Mouse (Mus musculus) brain, embryonic 14.5 days (tissue): ENCODE measurements at regions not wholly inside any gene's neighbourhood (a gene's known extent, or its start where the extent isn't known, plus 50 kb on each side); places are given as distances from the start of the nearest gene placed in this dataset.

Source experiments
- CTCF ChIP-seq: fragments of 200-500 bp; IDR thresholded peaks from 2 replicates; pipeline ENCODE4 v1.5.1; 2012; ENCODE audit warnings: inconsistent platforms, mild to moderate bottlenecking, moderate library complexity, borderline replicate concordance; ENCODE audit not compliant: insufficient read depth, insufficient read length; ENCODE audit errors: extremely low read depth
- POLR2A ChIP-seq: fragments of 200-500 bp; IDR thresholded peaks from 2 replicates; pipeline ENCODE4 v1.6.1; 2012; ENCODE audit warnings: mild to moderate bottlenecking, inconsistent platforms, borderline replicate concordance; ENCODE audit not compliant: poor library complexity, insufficient read depth, insufficient read length, severe bottlenecking; ENCODE audit errors: extremely low read depth

DNA sequence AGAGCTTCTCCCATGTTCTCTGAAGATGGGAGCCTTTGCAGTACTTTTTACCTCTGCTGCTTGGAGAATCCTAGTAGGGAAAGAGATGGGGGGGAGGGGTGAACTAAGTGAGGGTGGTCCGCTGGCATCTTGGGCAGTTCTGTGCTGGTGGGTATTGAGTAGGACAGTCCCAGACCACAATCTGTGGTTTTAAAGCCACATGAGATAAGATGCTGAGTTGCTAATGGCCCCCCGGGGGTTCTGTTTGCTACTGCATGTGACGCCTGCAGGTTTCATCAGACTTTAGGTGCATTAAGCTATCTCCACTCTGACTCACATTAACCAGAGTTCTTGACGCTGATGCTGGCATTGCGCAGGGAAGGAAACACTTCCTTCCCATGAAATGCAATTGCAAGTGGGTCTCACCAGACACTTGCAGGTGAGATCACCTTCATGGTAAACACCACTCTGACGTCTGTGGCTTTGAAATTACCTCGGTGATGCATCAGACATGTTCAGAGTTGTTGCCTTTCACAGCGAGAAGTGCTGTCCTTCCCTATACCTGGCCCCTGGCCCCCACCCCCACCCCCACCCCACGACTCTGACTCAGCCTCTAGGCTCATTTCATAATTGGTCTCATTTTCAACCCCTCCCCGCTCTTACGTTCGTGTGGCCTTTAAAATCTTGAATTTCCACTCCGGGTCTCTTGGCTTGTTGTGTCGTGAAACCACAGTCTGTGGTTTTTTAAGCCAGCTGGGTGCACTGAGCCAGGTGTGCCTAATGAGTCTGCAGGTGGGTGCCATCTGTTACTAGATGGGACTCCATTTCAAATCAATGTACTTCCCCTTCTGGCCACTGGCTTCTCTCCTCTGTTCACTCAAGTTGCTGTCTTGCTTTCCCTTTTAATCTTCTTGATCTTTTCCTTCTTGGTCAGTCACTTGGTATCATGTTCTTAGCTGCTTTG is 94.8 kb upstream of the Synm start:
- no peak for TF ChIP-seq CTCF
- no peak for TF ChIP-seq POLR2A
